Comparison of ENCODE assay signal across 8 mouse cellular contexts in the genomic region with DNA sequence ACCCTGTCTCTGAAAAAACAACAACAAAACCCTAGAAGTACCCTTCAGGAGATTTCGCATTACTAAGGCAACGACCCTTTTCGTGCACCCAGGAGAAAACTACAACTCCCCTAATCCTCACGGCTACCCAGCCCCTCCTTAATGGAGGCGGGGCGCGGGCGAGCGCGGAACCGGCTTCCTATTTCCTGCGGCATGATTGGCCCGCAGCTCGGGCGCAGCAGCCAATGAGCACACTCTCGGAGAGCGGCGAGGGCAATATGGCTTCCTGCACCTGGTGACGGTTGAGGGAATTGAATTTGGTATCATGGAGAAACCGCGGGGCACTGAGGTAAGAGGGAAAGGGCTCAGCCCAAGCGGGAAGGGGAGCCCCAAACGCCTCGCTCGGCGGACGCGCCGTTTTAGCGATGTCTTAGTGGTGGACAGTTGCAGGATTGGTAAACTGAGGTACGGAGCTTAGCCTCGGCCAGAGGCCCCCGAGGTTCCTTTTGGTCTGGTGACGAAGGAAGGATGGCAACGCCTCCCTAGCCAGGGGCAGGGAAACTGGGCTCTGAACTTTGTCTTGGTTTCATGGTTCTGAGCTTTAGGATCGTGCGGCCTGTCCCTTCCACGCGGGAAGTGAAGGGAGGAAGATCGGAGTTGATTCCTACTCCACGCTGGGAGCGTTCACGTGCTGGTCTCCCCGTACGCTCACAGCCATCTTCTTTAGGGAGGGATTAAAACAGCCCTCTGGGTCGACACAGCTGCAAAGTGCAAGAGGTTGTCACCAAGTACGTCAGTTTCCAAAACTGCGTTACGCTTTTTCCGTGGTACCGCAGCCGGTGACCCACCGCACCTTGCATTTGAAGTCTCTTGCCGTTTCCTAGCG. TPM values are rescaled to one million over a fixed set of nuclear protein-coding genes. Genes with fewer than 3 reads are reported as not detected.
A peak's percentile ranks its signal among the peaks of the same experiment; 100 is the strongest.
DNase-seq lines count a peak whose midpoint lies in the region; ATAC-seq and TF ChIP-seq lines count a peak whose summit lies in the region.

TSS of gene L3mbtl2 (plus strand) at position 193 of the 865 bp plus-strand sequence.

- TF ChIP-seq CTCF in heart, adult 2 months (IDR thresholded peaks at IDR 0.05): peak; percentile 60

- H3K79me2 ChIP-seq in heart, adult 2 months (replicated peaks; ENCODE audit: control insufficient read depth, insufficient read depth, low read length): no peaks in the 10 kb centered on the region

- no peak for TF ChIP-seq EP300 in heart, adult 2 months (IDR thresholded peaks at IDR 0.05; ENCODE audit: insufficient read depth, low read depth, low read length)

- intact Hi-C loops in heart, adult 2 months (cut with DNase I): loop anchor here (5.0 kb wide), 1 partner anchor 197 kb away; the partner anchor contains the start of gene Rbx1

- H3K9ac ChIP-seq in embryonic facial prominence, embryonic 14.5 days (ENCODE audit: low read depth, low read length): peak within 1 kb of the TSS; percentile 71
- H3K9ac ChIP-seq in heart, adult 2 months (ENCODE audit: low read depth, low read length): peak within 1 kb of the TSS; percentile 53
- peak within 1 kb of the TSS; percentile 78 for H3K9ac ChIP-seq in limb, embryonic 13.5 days
- peak within 1 kb of the TSS; percentile 75 for H3K9ac ChIP-seq in midbrain, embryonic 16.5 days (ENCODE audit: low read depth, low read length)

- peak; percentile 93 for DNase-seq in 3T3-L1 (ENCODE audit: low read depth, low spot score)
- DNase-seq in adrenal gland, postnatal 4 days (ENCODE audit: low spot score in 2 of 2): peak; percentile 74 to 77
- DNase-seq in embryonic facial prominence, embryonic 14.5 days (ENCODE audit: low spot score): peak; percentile 97
- peak; percentile 90 to 94 for DNase-seq in heart, adult 2 months
- DNase-seq in kidney, adult 8-10 months: peak; percentile 89 to 93
- DNase-seq in spleen, postnatal 10 days (ENCODE audit: low spot score in 2 of 2): peak; percentile 75 to 93

- peak; percentile 65 for TF ChIP-seq POLR2A in heart, adult 2 months (IDR thresholded peaks at IDR 0.05; ENCODE audit: insufficient read depth, low read depth, low read length)

- H3K4me2 ChIP-seq in embryonic facial prominence, embryonic 14.5 days (ENCODE audit: low read depth, low read length): peak within 1 kb of the TSS; percentile 79
- peak within 1 kb of the TSS; percentile 85 for H3K4me2 ChIP-seq in limb, embryonic 13.5 days (replicated peaks)
- H3K4me2 ChIP-seq in midbrain, embryonic 16.5 days (ENCODE audit: low read length): peak within 1 kb of the TSS; percentile 79

- peak within 1 kb of the TSS; percentile 41 for H3K27ac ChIP-seq in embryonic facial prominence, embryonic 14.5 days (replicated peaks; ENCODE audit: low read depth, low read length)
- peak within 1 kb of the TSS; percentile 58; the same call in 1 of the 2 replicates for H3K27ac ChIP-seq in heart, adult 2 months
- H3K27ac ChIP-seq in limb, embryonic 13.5 days: no peak within 1 kb of the TSS
- peak within 1 kb of the TSS; percentile 70 for H3K27ac ChIP-seq in midbrain, embryonic 16.5 days (ENCODE audit: low read length)

- WGBS in embryonic facial prominence, embryonic 14.5 days: under 1% methylated on average over 51 of the region's 55 CpGs
- WGBS in heart, adult 2 months: under 1% methylated on average over 55 of the region's 55 CpGs
- under 1% methylated on average over 55 of the region's 55 CpGs for WGBS in limb, embryonic 13.5 days
- under 1% methylated on average over 55 of the region's 55 CpGs for WGBS in midbrain, embryonic 16.5 days

- H3K9me3 ChIP-seq in embryonic facial prominence, embryonic 14.5 days (ENCODE audit: control insufficient read depth, low read length): no peaks in the 10 kb centered on the region
- no peaks in the 10 kb centered on the region for H3K9me3 ChIP-seq in limb, embryonic 13.5 days
- no peaks in the 10 kb centered on the region for H3K9me3 ChIP-seq in midbrain, embryonic 16.5 days (replicated peaks; ENCODE audit: control insufficient read depth, low read length, poor library complexity, severe bottlenecking)

- 0 out of 2 replicates have a peak, but pooled peaks cover 3% of the 10 kb centered on the region for H3K4me1 ChIP-seq in embryonic facial prominence, embryonic 14.5 days (ENCODE audit: control insufficient read depth, insufficient read depth, low read length)
- H3K4me1 ChIP-seq in heart, adult 2 months (ENCODE audit: control insufficient read depth, insufficient read depth, low read length): peaks cover 3% of the 10 kb centered on the region; the same call in 1 of the 2 replicates
- H3K4me1 ChIP-seq in limb, embryonic 13.5 days: peaks cover 9% of the 10 kb centered on the region
- peaks cover 10% of the 10 kb centered on the region for H3K4me1 ChIP-seq in midbrain, embryonic 16.5 days (ENCODE audit: control insufficient read depth, insufficient read depth, low read length)

- H3K27me3 ChIP-seq in embryonic facial prominence, embryonic 14.5 days (replicated peaks; ENCODE audit: control insufficient read depth, insufficient read depth, low read length): no peaks in the 10 kb centered on the region
- no peaks in the 10 kb centered on the region for H3K27me3 ChIP-seq in heart, adult 2 months (ENCODE audit: control insufficient read depth, insufficient read depth, low read length)
- no peaks in the 10 kb centered on the region for H3K27me3 ChIP-seq in limb, embryonic 13.5 days
- no peaks in the 10 kb centered on the region for H3K27me3 ChIP-seq in midbrain, embryonic 16.5 days (ENCODE audit: control insufficient read depth, insufficient read depth, low read depth, low read length)

- H3K36me3 ChIP-seq in embryonic facial prominence, embryonic 14.5 days (ENCODE audit: control insufficient read depth, insufficient read depth, low read length): peaks cover 20% of the 10 kb centered on the region; the same call in 1 of the 2 replicates
- no peaks in the 10 kb centered on the region for H3K36me3 ChIP-seq in heart, adult 2 months (ENCODE audit: control insufficient read depth, insufficient read depth, low read length)
- H3K36me3 ChIP-seq in limb, embryonic 13.5 days: peaks cover 21% of the 10 kb centered on the region
- 0 out of 2 replicates have a peak, but pooled peaks cover 6% of the 10 kb centered on the region for H3K36me3 ChIP-seq in midbrain, embryonic 16.5 days (ENCODE audit: control insufficient read depth, insufficient read depth, low read length)

- H3K4me3 ChIP-seq in embryonic facial prominence, embryonic 14.5 days (ENCODE audit: low read depth, low read length): peak within 1 kb of the TSS; percentile 76
- peak within 1 kb of the TSS; percentile 83 for H3K4me3 ChIP-seq in heart, adult 2 months
- H3K4me3 ChIP-seq in limb, embryonic 13.5 days: peak within 1 kb of the TSS; percentile 91
- H3K4me3 ChIP-seq in midbrain, embryonic 16.5 days (ENCODE audit: low read depth, low read length): peak within 1 kb of the TSS; percentile 81

- ATAC-seq in embryonic facial prominence, embryonic 14.5 days (ENCODE audit: low read depth): peak; percentile 99
- ATAC-seq in limb, embryonic 13.5 days (ENCODE audit: low FRiP score, low read depth): peak; percentile 98
- ATAC-seq in midbrain, embryonic 16.5 days: peak; percentile 99

RNA-seq across cellular contexts. Expression of gene L3mbtl2, which starts in this region (rescaled TPM):
- total RNA-seq in adrenal gland, postnatal 4 days (2021): 10 to 100 TPM; 22.7 to 23.6 TPM
- polyA plus RNA-seq in embryonic facial prominence, embryonic 14.5 days (2014; fragmentation: Nextera tagmentation; extraction: Ambion mirVana): 15.5 and 17.0 TPM in 2 replicates
- 10 to 100 TPM; 11.1 to 12.6 TPM for total RNA-seq in heart, adult 2 months (2021)
- 7.8 and 10.4 TPM in 2 replicates for polyA plus RNA-seq in heart, adult 2 months (2012; rRNA removed)
- polyA plus RNA-seq in limb, embryonic 13.5 days (2015; fragmentation: Nextera tagmentation; extraction: Ambion mirVana): 20.9 and 23.5 TPM in 2 replicates
- polyA plus RNA-seq in midbrain, embryonic 16.5 days (2015; fragmentation: Nextera tagmentation; extraction: Ambion mirVana): 31.9 and 32.8 TPM in 2 replicates
